Mouse (Mus musculus) spleen, embryonic (tissue): Measurements from ENCODE around the gene Ptgfrn.

ENCODE experiments used
- CTCF ChIA-PET: fragments of 350-600 bp; sonication (Branson Sonifier 250); formaldehyde crosslinking; loops from one replicate; lab custom pipeline; 2022; lab: Charles Lee

Ptgfrn gene

DNA sequence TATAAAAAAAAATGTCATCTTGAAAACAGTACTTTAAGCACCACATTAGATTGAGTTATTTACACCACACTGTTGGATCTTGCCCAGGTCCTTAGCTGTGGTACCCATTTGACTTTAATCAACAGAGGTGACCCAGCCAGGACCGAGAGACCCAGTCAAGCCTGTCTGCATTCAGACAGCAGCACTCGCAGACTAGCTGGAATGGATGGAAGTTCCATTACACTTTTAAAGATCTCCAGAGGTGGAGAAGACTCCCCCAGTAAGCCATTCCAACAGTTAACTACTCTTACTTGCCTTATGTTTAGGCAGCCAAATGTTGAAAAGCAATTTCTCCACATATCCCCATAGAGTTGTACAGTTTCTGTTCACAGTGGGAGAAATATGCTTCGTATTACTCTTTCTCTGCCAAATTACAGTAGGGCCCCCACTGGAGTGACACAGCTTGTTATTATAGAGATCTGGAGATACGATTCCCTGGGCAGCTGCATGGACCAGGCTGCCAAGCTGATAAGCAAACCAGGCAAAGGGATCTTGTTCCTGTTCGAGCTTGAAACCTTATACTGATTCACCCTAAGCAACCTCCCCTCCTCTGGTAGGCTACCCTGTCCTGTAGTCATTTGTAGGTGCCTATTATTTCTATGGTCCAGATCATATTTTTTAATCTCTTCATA lies 102.8 kb downstream of the Ptgfrn start:
- CTCF ChIA-PET = interaction anchor here (0.6 kb wide), 1 partner anchor 266 kb away, joined by 3 read pairs; no protein-coding TSS in a partner anchor

DNA sequence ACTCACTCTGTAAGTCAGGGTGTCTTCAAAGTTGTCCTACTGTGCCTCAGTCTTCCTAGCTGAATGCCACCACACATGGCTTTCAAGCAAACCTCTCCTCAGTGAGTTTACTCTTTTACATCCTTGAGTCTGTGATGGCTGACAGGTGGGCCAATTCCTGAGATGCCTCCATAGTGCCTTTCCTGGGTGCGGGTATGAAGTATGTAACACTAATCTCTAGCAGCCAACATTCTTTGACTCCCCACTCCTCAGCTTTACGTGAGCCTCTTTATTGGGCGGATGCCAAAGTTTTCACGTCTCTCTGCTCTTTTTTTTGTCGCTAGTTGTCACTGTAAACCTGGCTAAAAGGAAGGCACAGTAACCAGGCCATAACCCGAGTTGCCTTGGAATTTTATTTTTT lies 104.7 kb downstream of the Ptgfrn start:
- CTCF ChIA-PET = no interaction called here

- CTCF ChIA-PET = no interaction called here
Observed at GRCm38 (mm10) chr3:101003575-101004356, 106.3 kb downstream of the Ptgfrn start.

GRCm38 (mm10) chr3:100999732-101000131 lies 110.3 kb downstream of the Ptgfrn start:
- CTCF ChIA-PET = interaction anchor here (0.6 kb wide), 2 partner anchors 201 to 282 kb away, joined by 3 to 13 read pairs; no protein-coding TSS in a partner anchor

DNA sequence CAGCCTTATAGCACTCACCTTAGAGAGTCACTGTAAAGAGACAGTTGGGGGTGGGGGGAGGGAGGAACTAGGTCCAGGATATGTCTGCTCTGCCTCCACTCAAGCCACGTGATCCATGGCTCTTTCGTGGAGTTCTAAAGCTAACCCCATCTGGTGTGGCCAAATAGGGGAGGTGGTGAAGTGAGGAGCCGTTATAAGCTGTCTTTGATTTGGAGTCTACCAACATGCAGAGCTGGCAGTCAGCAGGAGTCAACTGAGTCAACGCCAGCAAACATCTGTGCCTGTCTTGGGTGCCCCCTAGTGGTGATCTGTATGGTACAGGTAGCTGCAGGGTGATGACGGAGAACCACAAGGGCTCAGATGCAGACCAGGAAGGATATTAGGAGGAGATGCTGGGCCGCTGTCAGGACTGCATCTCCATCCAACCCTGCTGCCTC lies 111.2 kb downstream of the Ptgfrn start:
- CTCF ChIA-PET = interaction anchor here (0.6 kb wide), 1 partner anchor 396 kb away, joined by 4 read pairs; no protein-coding TSS in a partner anchor

GRCm38 (mm10) chr3:100997785-100998570 lies 112.1 kb downstream of the Ptgfrn start:
- CTCF ChIA-PET = interaction anchor here (0.6 kb wide), 1 partner anchor 304 kb away, joined by 11 read pairs; no protein-coding TSS in a partner anchor

- CTCF ChIA-PET = no interaction called here
Observed at GRCm38 (mm10) chr3:100994252-100994651, 115.8 kb downstream of the Ptgfrn start.

- CTCF ChIA-PET = no interaction called here
Observed at GRCm38 (mm10) chr3:100993718-100994117, 116.4 kb downstream of the Ptgfrn start.

DNA sequence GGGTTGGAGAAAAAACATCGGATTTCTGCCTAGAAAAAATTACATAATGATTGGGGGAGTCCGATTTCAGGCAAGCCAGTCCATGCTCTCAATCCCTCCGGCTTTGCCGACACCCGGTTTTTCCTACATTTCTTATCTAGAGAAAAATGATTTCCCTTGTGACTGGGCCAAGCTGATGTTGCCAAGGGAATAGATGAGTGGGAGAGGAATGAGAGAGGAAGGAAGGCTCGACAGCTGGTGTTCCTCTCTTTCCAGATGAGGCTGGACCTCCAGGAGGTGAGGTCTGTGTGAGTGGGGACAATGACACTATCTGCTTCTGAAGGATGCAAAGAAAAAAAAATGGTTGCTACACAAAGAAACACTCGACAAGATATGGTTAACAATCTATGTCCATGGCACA lies 116.9 kb downstream of the Ptgfrn start:
- CTCF ChIA-PET = no interaction called here
